Mouse (Mus musculus) Patski (cell line): ENCODE results near the gene Evc. TPM values are rescaled to one million over a fixed set of nuclear protein-coding genes. Genes with fewer than 3 reads are reported as not detected.

Source experiments
- ATAC-seq: fragments of 100-300 bp; one replicate; pipeline ENCODE4 v1.8.0; 2021
- CTCF ChIA-PET: fragments of 350-600 bp; sonication (Branson Sonifier 250); formaldehyde crosslinking; loops from one replicate; lab custom pipeline; 2022; ENCODE audit warnings: inconsistent platforms; lab: Charles Lee
- POLR2A ChIA-PET: fragments of 350-600 bp; sonication (Branson Sonifier 250); formaldehyde crosslinking; loops from one replicate; lab custom pipeline; 2022; ENCODE audit warnings: antibody characterized with exemption, inconsistent platforms; lab: Charles Lee
- DNase-seq: peaks from one replicate; pipeline ENCODE4 v3.0.0-alpha.2; 2011; ENCODE audit warnings: low read depth, low spot score
- H3K27me3 ChIP-seq: fragments of 371-371 bp; one replicate; pipeline ENCODE4 v1.5.1; 2021
- CTCF ChIP-seq: fragments of 100-300 bp; IDR thresholded peaks from one replicate; pipeline ENCODE4 v1.5.1; 2021
- in situ Hi-C: fragments of 300-500 bp; cut with MboI; formaldehyde crosslinking; loops from 3 replicates; pipeline ENCODE4 v1.11.1; 2018; ENCODE audit warnings: low pct_unique_long_range_greater_than_20kb, mixed read lengths
- polyA plus RNA-seq: library from polyadenylated mRNA; unstranded; gene quantifications from one replicate; pipeline ENCODE4 v1.2.3, GENCODE M21; 2021

Gene Evc
- polyA plus RNA-seq: 146 TPM

DNA sequence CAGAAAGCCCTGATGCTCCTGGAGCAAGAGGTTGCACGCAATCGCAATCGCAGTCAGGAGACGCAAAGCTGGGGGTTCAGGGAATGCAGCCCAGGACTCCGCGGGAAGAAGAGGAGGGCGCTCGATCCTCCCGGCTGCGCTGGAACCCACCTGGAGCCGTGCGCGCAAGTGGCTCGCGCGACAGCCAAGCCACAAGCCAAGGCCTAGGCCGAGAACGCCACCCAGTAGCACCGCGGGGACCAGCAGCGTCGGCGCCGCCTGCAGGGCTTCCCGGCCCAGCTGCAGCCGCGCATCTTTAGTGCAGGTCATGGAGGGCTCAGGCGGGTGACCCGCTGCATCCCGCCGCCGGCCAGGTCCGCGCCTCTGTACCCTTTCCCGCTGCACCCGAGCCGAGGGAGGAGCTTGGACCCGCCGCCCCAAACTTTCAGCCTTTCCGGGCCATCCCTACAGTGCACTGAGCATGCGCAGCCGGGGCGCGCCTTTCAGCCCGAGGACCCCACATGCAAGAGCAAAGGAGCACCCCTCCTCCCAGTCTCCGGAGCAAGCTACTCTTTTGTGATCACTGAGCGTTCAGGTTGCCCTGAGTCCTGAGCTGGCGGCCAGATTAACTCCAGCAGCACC lies at the start of gene Evc:
TSS of gene Evc (minus strand) at position 410 of the 621 bp plus-strand sequence.
- no peak for TF ChIP-seq CTCF
- ATAC-seq: peak; percentile 59
- H3K27me3 ChIP-seq: no peaks in the 10 kb centered on the region
- in situ Hi-C loops: loop anchor here (25.0 kb wide), 2 partner anchors 849 to 1201 kb away; partner anchors contain the start of genes Ccdc96 and Tada2b
- ChIA-PET POLR2A (interaction anchor here (0.7 to 3.2 kb wide), 6 partner anchors 9 to 42 kb away, joined by 3 to 21 read pairs (median 4); no protein-coding TSS in a partner anchor), CTCF (interaction anchor here (1.0 to 3.9 kb wide), 6 partner anchors 10 to 47 kb away, joined by 3 to 22 read pairs (median 6); no protein-coding TSS in a partner anchor)
- DNase-seq: no peak

DNA sequence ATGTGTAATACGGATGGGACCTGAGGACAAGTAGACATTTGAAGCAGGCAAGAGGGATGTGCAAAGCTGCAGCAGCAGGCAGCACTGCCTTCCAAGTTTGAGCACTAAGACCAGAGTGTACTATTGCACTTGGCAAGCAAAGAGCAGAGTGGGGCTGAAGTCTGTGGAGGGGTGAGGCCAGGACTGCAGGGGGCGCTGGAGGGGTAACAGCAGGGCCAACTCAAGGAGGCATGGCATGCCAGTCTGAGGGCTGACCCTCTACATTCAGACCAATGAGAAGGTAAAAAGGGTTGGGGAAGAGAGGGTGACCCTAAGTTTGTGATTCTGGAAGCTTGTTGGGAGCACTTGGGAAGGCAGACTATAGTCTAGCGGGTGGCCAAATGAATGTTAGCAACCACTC lies 46.9 kb upstream of the Evc start:
- no peak for TF ChIP-seq CTCF
- in situ Hi-C loops: loop anchor here (25.0 kb wide), 1 partner anchor 329 kb away; the partner anchor contains the start of gene Stk32b
- POLR2A ChIA-PET: interaction anchor here (0.5 to 1.2 kb wide), 3 partner anchors 10 to 76 kb away, joined by 3 read pairs; no protein-coding TSS in a partner anchor
- CTCF ChIA-PET: interaction anchor here (1.1 kb wide), 1 partner anchor 95 kb away, joined by 3 read pairs; no protein-coding TSS in a partner anchor
- DNase-seq (no peak), ATAC-seq (no peak)
- no peaks in the 10 kb centered on the region for H3K27me3 ChIP-seq

GRCm38 (mm10) chr5:37380641-37381040 lies 43.9 kb upstream of the Evc start:
- DNase-seq: no peak
- CTCF ChIA-PET: interaction anchor here (0.9 to 1.9 kb wide), 3 partner anchors 12 to 92 kb away, joined by 3 to 5 read pairs (median 3); no protein-coding TSS in a partner anchor

DNA sequence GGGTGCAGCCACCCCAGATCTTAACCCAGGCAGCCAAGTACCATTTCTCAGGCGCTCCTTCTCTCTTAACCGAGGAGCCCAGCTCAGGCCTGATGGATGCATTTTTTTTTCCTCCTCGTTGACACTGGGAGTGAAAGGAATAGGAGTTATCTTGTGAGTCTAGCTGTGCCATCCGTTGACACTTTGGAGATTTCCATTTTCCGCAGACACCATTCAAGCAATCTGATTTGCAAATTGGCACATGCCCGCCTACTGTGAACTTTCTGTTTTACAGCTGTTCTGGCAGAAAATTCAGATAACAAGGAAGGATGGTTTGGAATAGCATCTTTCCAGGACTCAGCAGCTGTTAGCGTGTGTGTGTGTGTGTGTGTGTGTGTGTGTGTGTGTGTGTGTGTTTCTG lies 40.7 kb upstream of the Evc start:
- ATAC-seq: no peak
- POLR2A ChIA-PET: no interaction called here

More at GRCm38 (mm10) chr5:37380641-37381040, 43.9 kb upstream of the Evc start:
- peak; percentile 72 for ATAC-seq
- POLR2A ChIA-PET: interaction anchor here (0.9 kb wide), 1 partner anchor 28 kb away, joined by 3 read pairs; no protein-coding TSS in a partner anchor
- TF ChIP-seq CTCF: no peak
- H3K27me3 ChIP-seq: no peaks in the 10 kb centered on the region
- in situ Hi-C loops: loop anchor here (25.0 kb wide), 1 partner anchor 332 kb away; the partner anchor contains the start of gene Stk32b

GRCm38 (mm10) chr5:37368796-37369195 lies 32.1 kb upstream of the Evc start:
- CTCF ChIA-PET: interaction anchor here (1.1 to 1.4 kb wide), 3 partner anchors 8 to 81 kb away, joined by 3 to 5 read pairs (median 4); no protein-coding TSS in a partner anchor
- POLR2A ChIA-PET: no interaction called here
- ATAC-seq (no peak), DNase-seq (no peak)
- in situ Hi-C loops: no loop called here
- H3K27me3 ChIP-seq: no peaks in the 10 kb centered on the region
- no peak for TF ChIP-seq CTCF

More for the DNA sequence above, 40.7 kb upstream of the Evc start:
- no peak for TF ChIP-seq CTCF
- CTCF ChIA-PET: no interaction called here
- in situ Hi-C loops: loop anchor here (25.0 kb wide), 1 partner anchor 335 kb away; the partner anchor contains the start of gene Stk32b
- H3K27me3 ChIP-seq: no peaks in the 10 kb centered on the region
- DNase-seq: no peak

DNA sequence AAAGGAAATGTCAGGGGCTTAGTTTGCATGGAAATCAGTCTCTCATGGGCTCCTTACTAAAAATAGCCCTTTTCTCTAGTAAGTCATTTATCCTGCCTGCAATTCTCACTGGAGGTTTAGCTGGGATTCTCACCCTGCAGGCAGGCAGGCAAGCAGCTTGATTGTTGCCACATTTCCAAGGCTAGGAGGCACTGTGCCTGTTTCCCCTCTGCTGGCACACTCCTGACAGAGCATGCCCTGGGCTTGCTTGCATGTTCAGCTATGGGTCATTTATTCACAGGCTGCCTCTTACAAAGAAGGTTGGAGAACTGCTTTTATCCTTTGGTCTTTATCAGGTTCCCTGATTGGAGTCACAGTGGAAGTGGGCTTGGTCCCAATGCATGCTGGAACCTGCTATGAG lies 29.1 kb upstream of the Evc start:
- TF ChIP-seq CTCF: no peak
- H3K27me3 ChIP-seq: no peaks in the 10 kb centered on the region
- ChIA-PET CTCF (interaction anchor here (1.6 to 3.5 kb wide), 3 partner anchors 9 to 21 kb away, joined by 5 to 16 read pairs (median 5); no protein-coding TSS in a partner anchor), POLR2A (interaction anchor here (0.7 kb wide), 1 partner anchor 32 kb away, joined by 5 read pairs; no protein-coding TSS in a partner anchor)
- ATAC-seq (peak; percentile 80), DNase-seq (no peak)
- in situ Hi-C loops: no loop called here

DNA sequence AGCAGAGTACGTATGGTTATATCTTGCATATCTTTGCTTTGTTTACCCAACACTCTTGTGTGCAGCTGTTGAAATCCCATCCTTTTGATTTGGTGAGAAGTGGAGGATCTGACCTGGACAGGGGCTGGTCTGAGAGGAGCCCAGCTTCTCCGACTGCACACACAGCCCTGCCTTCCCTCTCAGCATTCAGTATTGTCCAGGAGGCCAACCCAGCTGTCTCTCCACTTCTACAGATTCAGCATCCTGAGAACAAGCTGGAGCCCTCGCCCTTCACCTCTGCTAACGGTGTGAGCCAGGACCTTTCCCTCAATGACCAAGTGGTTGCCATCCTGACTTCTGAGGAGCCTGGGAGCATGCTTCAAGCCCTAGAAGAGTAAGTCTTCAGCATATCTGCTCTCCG lies 26.6 kb upstream of the Evc start:
- POLR2A ChIA-PET: no interaction called here
- no peaks in the 10 kb centered on the region for H3K27me3 ChIP-seq
- DNase-seq (no peak), ATAC-seq (no peak)
- no peak for TF ChIP-seq CTCF
- CTCF ChIA-PET: interaction anchor here (1.2 to 3.5 kb wide), 4 partner anchors 9 to 417 kb away, joined by 3 to 16 read pairs (median 3); no protein-coding TSS in a partner anchor
- in situ Hi-C loops: no loop called here

GRCm38 (mm10) chr5:37362618-37363017 lies 25.9 kb upstream of the Evc start:
- no peak for TF ChIP-seq CTCF
- H3K27me3 ChIP-seq: no peaks in the 10 kb centered on the region
- DNase-seq: no peak
- ATAC-seq: no peak
- in situ Hi-C loops: no loop called here
- POLR2A ChIA-PET: no interaction called here
- CTCF ChIA-PET: interaction anchor here (0.6 kb wide), 1 partner anchor 54 kb away, joined by 3 read pairs; no protein-coding TSS in a partner anchor

- no peak for ATAC-seq
- DNase-seq: no peak
- no peaks in the 10 kb centered on the region for H3K27me3 ChIP-seq
- POLR2A ChIA-PET: interaction anchor here (1.5 kb wide), 1 partner anchor 48 kb away, joined by 4 read pairs; no protein-coding TSS in a partner anchor
- no peak for TF ChIP-seq CTCF
- CTCF ChIA-PET: interaction anchor here (2.8 to 3.5 kb wide), 3 partner anchors 18 to 67 kb away, joined by 22 to 30 read pairs (median 25); partner anchors contain the start of genes Evc and Evc2
- in situ Hi-C loops: no loop called here
Measured at GRCm38 (mm10) chr5:37356027-37356426, 19.3 kb upstream of the Evc start.

DNA sequence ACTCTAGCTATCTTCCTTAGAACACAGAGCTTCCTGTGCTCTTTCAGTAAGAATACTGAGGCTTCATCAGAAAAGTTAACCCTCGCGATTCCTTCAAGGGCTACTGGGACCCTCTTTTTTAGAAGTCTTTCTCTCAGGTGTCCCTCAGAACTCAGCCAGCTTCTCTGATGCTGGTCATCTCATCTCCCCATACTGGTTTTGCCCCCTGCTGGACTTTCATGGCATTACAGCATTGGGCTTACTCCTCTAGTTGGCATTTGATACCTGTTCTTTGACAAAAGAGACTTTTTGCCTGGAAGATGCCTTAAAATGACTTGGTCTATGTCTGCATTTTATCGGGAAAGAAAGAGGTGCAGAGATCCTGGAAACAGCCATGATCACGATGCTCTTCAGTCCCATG lies 17.7 kb upstream of the Evc start:
- in situ Hi-C loops: loop anchor here (5.0 kb wide), 1 partner anchor 57 kb away; no protein-coding TSS in a partner anchor
- CTCF ChIA-PET: interaction anchor here (0.7 to 3.5 kb wide), 15 partner anchors 8 to 68 kb away, joined by 3 to 30 read pairs (median 4); partner anchors contain the start of genes Evc and Evc2
- peak; percentile 93 for TF ChIP-seq CTCF
- no peaks in the 10 kb centered on the region for H3K27me3 ChIP-seq
- ATAC-seq (peak; percentile 40), DNase-seq (no peak)
- POLR2A ChIA-PET: no interaction called here
